Mouse (Mus musculus): Measurements from ENCODE around the gene H2-Oa.

DNA sequence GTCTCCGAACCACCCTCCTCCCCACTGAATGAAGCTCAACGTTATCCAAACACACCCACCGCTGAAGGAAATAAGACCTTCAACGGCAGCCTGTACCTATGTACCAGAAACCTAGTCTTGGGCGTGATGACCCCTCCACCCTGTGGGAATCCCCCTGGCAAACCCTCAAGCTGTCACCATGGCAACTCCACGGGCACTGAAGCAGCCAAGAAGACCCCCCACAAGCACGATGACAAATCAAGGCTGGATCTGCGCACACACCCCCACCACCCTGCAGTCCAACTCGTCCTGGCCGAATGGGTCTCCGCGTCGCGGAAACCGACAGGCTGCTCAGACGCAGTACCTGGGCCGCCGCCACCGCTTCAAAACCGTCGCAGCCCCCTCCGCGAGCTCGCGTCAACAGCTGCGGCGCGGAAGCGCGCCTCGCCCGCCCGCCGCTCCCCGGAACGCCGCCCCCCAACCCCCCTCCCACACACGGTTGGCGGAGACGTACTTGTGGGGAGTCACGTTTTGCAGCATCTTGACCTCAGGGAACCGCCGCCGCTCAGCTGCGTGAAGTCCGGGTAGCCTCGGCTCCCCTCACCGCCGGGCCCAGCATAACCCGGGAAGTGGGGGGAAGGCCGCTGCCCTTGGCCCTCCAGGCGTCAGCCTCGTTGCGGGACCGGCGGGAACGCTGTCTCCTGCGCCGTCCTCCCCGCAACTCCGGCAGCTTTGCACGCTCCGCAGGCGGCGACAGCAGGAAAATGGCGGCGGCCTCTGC is 26.2 kb downstream of the H2-Oa start:
- TF ChIP-seq POLR2A (IDR thresholded peaks at IDR 0.05; ENCODE audit: borderline replicate concordance, extremely low read depth, insufficient read depth, insufficient read length, poor library complexity, severe bottlenecking): no peak
- TF ChIP-seq CTCF (IDR thresholded peaks at IDR 0.05; ENCODE audit: borderline replicate concordance, extremely low read depth, insufficient read depth, insufficient read length): no peak
